Mouse (Mus musculus): ENCODE measurements around the gene Tgfbr2.
"Not testable (repeated sequence)": the region's sequence is repeated elsewhere in the genome, so short reads cannot be mapped to it uniquely, and the experiment has no call there.

Gene Tgfbr2

GRCm38 (mm10) chr9:116108729-116109128 lies 66.4 kb downstream of the Tgfbr2 start:
- DNase-seq = no peak

- DNase-seq = no peak
These were observed 70.4 kb downstream of the Tgfbr2 start for GRCm38 (mm10) chr9:116104770-116105169.

- no peak for DNase-seq
These were observed 73.3 kb downstream of the Tgfbr2 start for GRCm38 (mm10) chr9:116101842-116102241.

GRCm38 (mm10) chr9:116100015-116100414 lies 75.1 kb downstream of the Tgfbr2 start:
- no peak for DNase-seq

- DNase-seq = no peak
These were observed 75.6 kb downstream of the Tgfbr2 start for GRCm38 (mm10) chr9:116099596-116099993.

- peak; percentile 75 for DNase-seq
These were observed 76.2 kb downstream of the Tgfbr2 start for GRCm38 (mm10) chr9:116098724-116099595.

- peak; percentile 31 for DNase-seq
These were observed 83.2 kb downstream of the Tgfbr2 start for GRCm38 (mm10) chr9:116091921-116092320.

- DNase-seq = no peak
These were observed 83.9 kb downstream of the Tgfbr2 start for GRCm38 (mm10) chr9:116091101-116091841.

GRCm38 (mm10) chr9:116090296-116090695 lies 84.9 kb downstream of the Tgfbr2 start:
- DNase-seq = no peak

GRCm38 (mm10) chr9:116088912-116089311 lies 86.2 kb downstream of the Tgfbr2 start:
- DNase-seq = peak; percentile 28

GRCm38 (mm10) chr9:116087880-116088279 lies 87.3 kb downstream of the Tgfbr2 start:
- peak; percentile 68 for DNase-seq

- DNase-seq = no peak
These were observed 87.9 kb downstream of the Tgfbr2 start for GRCm38 (mm10) chr9:116087263-116087662.

- no peak for DNase-seq
These were observed 89.2 kb downstream of the Tgfbr2 start for GRCm38 (mm10) chr9:116085999-116086398.

- no peak for DNase-seq
These were observed 90.7 kb downstream of the Tgfbr2 start for GRCm38 (mm10) chr9:116084324-116084931.

- DNase-seq = no peak
These were observed 91.3 kb downstream of the Tgfbr2 start for GRCm38 (mm10) chr9:116083726-116084323.

GRCm38 (mm10) chr9:116083300-116083699 lies 91.9 kb downstream of the Tgfbr2 start:
- DNase-seq = no peak

GRCm38 (mm10) chr9:116081781-116082180 lies 93.4 kb downstream of the Tgfbr2 start:
- DNase-seq = no peak

GRCm38 (mm10) chr9:116077419-116077818 lies 97.7 kb downstream of the Tgfbr2 start:
- DNase-seq = no peak

GRCm38 (mm10) chr9:116076946-116077345 lies 98.2 kb downstream of the Tgfbr2 start:
- DNase-seq = no peak

- no peak for DNase-seq
These were observed 99.0 kb downstream of the Tgfbr2 start for GRCm38 (mm10) chr9:116076163-116076562.

GRCm38 (mm10) chr9:116071561-116071960 lies 103.6 kb downstream of the Tgfbr2 start:
- not testable (repeated sequence) for DNase-seq

GRCm38 (mm10) chr9:116064774-116065173 lies 110.4 kb downstream of the Tgfbr2 start:
- DNase-seq = no peak

GRCm38 (mm10) chr9:116060691-116061090 lies 114.5 kb downstream of the Tgfbr2 start:
- no peak for DNase-seq

Data from right cerebral cortex, postnatal 14 days (tissue).